Mouse (Mus musculus) embryonic facial prominence, embryonic 12.5 days (tissue): Measurements from ENCODE around the gene Gm38431. TPM values are rescaled to one million over a fixed set of nuclear protein-coding genes. Genes with fewer than 3 reads are reported as not detected.
A peak's percentile ranks its signal among the peaks of the same experiment; 100 is the strongest.

Source experiments
- ATAC-seq: fragments of 200-750 bp; cut with Nextera tagmentation; 2 replicates; pipeline ENCODE4 v1.8.0; 2017; ENCODE audit not compliant: insufficient number of reproducible peaks, insufficient read depth, low FRiP score, low TSS enrichment
- H3K27ac ChIP-seq: fragments of 300-500 bp; sonication (generic); 2 replicates; pipeline ENCODE4 v1.5.1; 2016; ENCODE audit warnings: mild to moderate bottlenecking
- H3K27me3 ChIP-seq: fragments of 300-500 bp; sonication (generic); 2 replicates; pipeline ENCODE4 v1.6.1; 2016; ENCODE audit warnings: mild to moderate bottlenecking, moderate library complexity
- H3K36me3 ChIP-seq: fragments of 300-500 bp; sonication (generic); 2 replicates; pipeline ENCODE4 v1.6.1; 2016; ENCODE audit warnings: mild to moderate bottlenecking
- H3K4me1 ChIP-seq: fragments of 300-500 bp; sonication (generic); 2 replicates; pipeline ENCODE4 v1.6.1; 2016
- H3K4me2 ChIP-seq: fragments of 300-500 bp; sonication (generic); replicated peaks from 2 replicates; pipeline ENCODE4 v1.6.1; 2016; ENCODE audit warnings: mild to moderate bottlenecking, moderate library complexity
- H3K4me3 ChIP-seq: fragments of 300-500 bp; sonication (generic); 2 replicates; pipeline ENCODE4 v1.5.1; 2016; ENCODE audit warnings: mild to moderate bottlenecking
- H3K9ac ChIP-seq: fragments of 300-500 bp; sonication (generic); 2 replicates; pipeline ENCODE4 v1.6.1; 2016; ENCODE audit warnings: mild to moderate bottlenecking, moderate library complexity
- H3K9me3 ChIP-seq: fragments of 300-500 bp; sonication (generic); 2 replicates; pipeline ENCODE4 v1.6.1; 2016; ENCODE audit warnings: mild to moderate bottlenecking, moderate library complexity
- WGBS: fragments of 180-500 bp; shearing (Covaris S2); methylation state at CpG from one replicate; pipeline ENCODE4 v1.1.7; 2016; 5-methylcytosine and 5-hydroxymethylcytosine counted together
- polyA plus RNA-seq: library from polyadenylated mRNA; unstranded; fragments of >200 nt; fragmentation: Nextera tagmentation; extraction: Ambion mirVana; gene quantifications from 2 replicates; pipeline ENCODE4 v1.2.1, GENCODE M21; 2016

Gm38431 gene
- polyA plus RNA-seq, 1 experiment from 2014 or later: 2.3 TPM

DNA sequence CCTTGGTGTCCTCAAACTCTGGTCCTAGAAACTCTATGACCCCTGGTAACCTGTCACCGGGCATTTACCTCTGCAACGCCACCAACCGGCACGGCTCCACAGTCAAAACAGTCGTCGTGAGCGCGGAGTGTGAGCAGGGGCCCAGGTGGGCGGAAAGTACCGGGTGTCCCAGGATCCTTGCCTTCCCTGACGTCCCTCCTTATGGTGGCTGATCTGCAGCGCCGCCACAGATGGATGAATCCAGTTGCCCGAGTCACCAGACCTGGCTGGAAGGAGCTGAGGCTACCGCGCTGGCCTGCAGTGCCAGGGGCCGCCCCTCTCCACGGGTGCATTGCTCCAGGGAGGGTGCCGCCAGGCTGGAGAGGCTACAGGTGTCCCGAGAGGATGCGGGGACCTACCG, 55.1 kb downstream of the Gm38431 start:
- H3K4me1 ChIP-seq: peaks cover 46% of the 10 kb centered on the region
- no peak for ATAC-seq
- H3K9me3 ChIP-seq: peaks cover 7% of the 10 kb centered on the region; the same call in 1 of the 2 replicates
- H3K36me3 ChIP-seq: no peaks in the 10 kb centered on the region
- peak overlapping the region; percentile 37; the same call in 1 of the 2 replicates for H3K4me3 ChIP-seq
- under 1% methylated on average over 22 of the region's 22 CpGs for WGBS
- H3K27me3 ChIP-seq: peaks cover 95% of the 10 kb centered on the region
- H3K9ac ChIP-seq: no peak overlapping the region
- peak overlapping the region; percentile 64 for H3K4me2 ChIP-seq
- no peak overlapping the region for H3K27ac ChIP-seq

- Histone ChIP-seq H3K27ac (no peak overlapping the region), H3K4me3 (no peak overlapping the region; the same call in 1 of the 2 replicates), H3K36me3 (no peaks in the 10 kb centered on the region), H3K27me3 (peaks cover 95% of the 10 kb centered on the region), H3K4me2 (peak overlapping the region; percentile 64; the same call in 1 of the 2 replicates), H3K9ac (no peak overlapping the region), H3K4me1 (peaks cover 47% of the 10 kb centered on the region), H3K9me3 (peaks cover 7% of the 10 kb centered on the region; the same call in 1 of the 2 replicates)
- ATAC-seq: no peak
- WGBS: 7% methylated on average over 20 of the region's 20 CpGs
Measured at GRCm38 (mm10) chr9:21036161-21036560, 55.6 kb downstream of the Gm38431 start.

DNA sequence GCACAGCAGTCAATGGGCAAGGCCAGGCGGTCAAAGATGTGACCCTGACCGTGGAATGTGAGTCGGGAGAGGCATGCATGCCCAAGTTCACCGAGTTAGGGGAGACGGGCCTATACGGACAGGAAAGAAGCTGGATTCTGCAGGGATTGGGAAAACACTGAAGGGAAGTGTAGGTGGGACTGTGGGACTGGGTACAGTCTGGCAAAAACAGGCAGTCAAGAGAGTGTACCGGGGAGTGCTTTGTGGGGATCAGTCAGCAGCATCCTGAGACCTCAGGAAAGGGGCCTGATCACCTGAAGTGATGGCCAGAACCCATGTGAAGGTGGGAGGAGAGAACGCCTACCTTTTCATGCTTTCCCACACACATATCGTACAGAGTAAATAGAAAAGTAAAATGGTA, 56.2 kb downstream of the Gm38431 start:
- peaks cover 48% of the 10 kb centered on the region for H3K4me1 ChIP-seq

DNA sequence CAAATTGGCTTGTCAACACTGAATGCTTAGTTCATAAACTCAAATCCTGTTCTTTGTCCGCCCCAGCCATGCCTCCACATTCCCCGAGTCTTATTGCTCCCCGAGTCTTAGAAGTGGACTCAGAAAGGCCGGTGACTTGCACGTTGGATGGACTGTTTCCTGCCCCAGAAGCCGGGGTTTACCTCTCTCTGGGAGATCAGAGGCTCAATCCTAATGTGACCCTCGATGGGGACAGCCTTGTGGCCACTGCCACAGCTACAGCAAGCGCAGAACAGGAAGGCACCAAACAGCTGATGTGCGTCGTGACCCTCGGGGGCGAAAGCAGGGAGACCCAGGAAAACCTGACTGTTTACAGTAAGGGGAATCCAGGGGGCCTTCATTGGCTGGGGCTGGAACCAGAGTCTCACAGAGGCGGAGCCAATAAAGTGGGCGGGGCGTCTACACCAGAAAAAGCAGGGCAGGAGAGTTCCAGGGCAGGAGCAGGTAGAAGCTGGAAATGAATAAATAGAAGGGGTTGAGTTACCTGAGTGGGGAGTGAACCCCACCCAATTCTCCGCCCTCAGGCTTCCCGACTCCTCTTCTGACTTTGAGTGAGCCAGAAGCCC, 57.2 kb downstream of the Gm38431 start:
- Histone ChIP-seq H3K4me1 (peaks cover 55% of the 10 kb centered on the region), H3K4me2 (no peak overlapping the region; the same call in 1 of the 2 replicates), H3K27me3 (peaks cover 87% of the 10 kb centered on the region), H3K4me3 (peak overlapping the region; percentile 13; the same call in 1 of the 2 replicates), H3K27ac (no peak overlapping the region), H3K9me3 (peaks cover 5% of the 10 kb centered on the region; the same call in 1 of the 2 replicates), H3K36me3 (no peaks in the 10 kb centered on the region), H3K9ac (no peak overlapping the region)
- 3% methylated on average over 17 of the region's 17 CpGs for WGBS
- ATAC-seq: no peak

More for the DNA sequence above, 56.2 kb downstream of the Gm38431 start:
- no peak for ATAC-seq
- 15% methylated on average over 9 of the region's 9 CpGs for WGBS
- Histone ChIP-seq H3K9ac (no peak overlapping the region), H3K27me3 (peaks cover 90% of the 10 kb centered on the region), H3K4me2 (no peak overlapping the region), H3K36me3 (no peaks in the 10 kb centered on the region), H3K27ac (no peak overlapping the region), H3K9me3 (peaks cover 7% of the 10 kb centered on the region; the same call in 1 of the 2 replicates), H3K4me3 (no peak overlapping the region)

DNA sequence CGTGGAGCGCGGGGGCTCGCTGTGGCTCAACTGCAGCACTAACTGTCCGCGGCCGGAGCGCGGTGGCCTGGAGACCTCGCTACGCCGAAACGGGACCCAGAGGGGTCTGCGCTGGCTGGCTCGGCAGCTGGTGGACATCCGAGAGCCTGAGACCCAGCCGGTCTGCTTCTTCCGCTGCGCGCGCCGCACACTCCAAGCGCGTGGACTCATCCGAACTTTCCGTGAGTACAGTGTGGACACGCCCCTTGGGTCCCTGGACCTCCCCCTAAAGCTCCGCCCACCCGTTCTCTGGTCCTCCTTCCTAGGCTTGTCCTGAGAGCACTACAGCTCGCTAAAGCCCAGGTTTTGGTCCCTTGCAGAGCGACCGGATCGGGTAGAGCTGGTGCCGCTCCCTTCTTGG, 58.7 kb downstream of the Gm38431 start:
- Histone ChIP-seq H3K4me3 (peak overlapping the region; percentile 44), H3K36me3 (no peaks in the 10 kb centered on the region), H3K4me1 (peaks cover 61% of the 10 kb centered on the region), H3K9ac (peak overlapping the region; percentile 28; the same call in 1 of the 2 replicates), H3K27me3 (peaks cover 81% of the 10 kb centered on the region), H3K27ac (no peak overlapping the region), H3K4me2 (peak overlapping the region; percentile 92), H3K9me3 (no peaks in the 10 kb centered on the region)
- ATAC-seq: peak; percentile 17; the same call in 1 of the 2 replicates
- WGBS: 1% methylated on average over 34 of the region's 34 CpGs

GRCm38 (mm10) chr9:21032491-21032890, 59.3 kb downstream of the Gm38431 start:
- Histone ChIP-seq H3K27ac (no peak overlapping the region), H3K4me2 (peak overlapping the region; percentile 92), H3K9me3 (no peaks in the 10 kb centered on the region), H3K9ac (no peak overlapping the region), H3K4me1 (peaks cover 54% of the 10 kb centered on the region), H3K36me3 (no peaks in the 10 kb centered on the region), H3K4me3 (peak overlapping the region; percentile 44), H3K27me3 (peaks cover 81% of the 10 kb centered on the region)
- ATAC-seq: no peak
- WGBS: 1% methylated on average over 7 of the region's 7 CpGs

GRCm38 (mm10) chr9:21031896-21032351, 59.9 kb downstream of the Gm38431 start, which contains the start of gene Icam5:
TSS of gene Icam5 (plus strand) at chr9:21032073.
- Histone ChIP-seq H3K4me3 (peak within 1 kb of the TSS; percentile 44), H3K36me3 (no peaks in the 10 kb centered on the region), H3K9me3 (no peaks in the 10 kb centered on the region), H3K9ac (peak within 1 kb of the TSS; percentile 28), H3K27me3 (peaks cover 79% of the 10 kb centered on the region), H3K4me2 (peak within 1 kb of the TSS; percentile 92), H3K4me1 (peaks cover 49% of the 10 kb centered on the region), H3K27ac (no peak within 1 kb of the TSS)
- ATAC-seq: no peak
- whole genome bisulfite sequencing: 1% methylated on average over 35 of the region's 35 CpGs

DNA sequence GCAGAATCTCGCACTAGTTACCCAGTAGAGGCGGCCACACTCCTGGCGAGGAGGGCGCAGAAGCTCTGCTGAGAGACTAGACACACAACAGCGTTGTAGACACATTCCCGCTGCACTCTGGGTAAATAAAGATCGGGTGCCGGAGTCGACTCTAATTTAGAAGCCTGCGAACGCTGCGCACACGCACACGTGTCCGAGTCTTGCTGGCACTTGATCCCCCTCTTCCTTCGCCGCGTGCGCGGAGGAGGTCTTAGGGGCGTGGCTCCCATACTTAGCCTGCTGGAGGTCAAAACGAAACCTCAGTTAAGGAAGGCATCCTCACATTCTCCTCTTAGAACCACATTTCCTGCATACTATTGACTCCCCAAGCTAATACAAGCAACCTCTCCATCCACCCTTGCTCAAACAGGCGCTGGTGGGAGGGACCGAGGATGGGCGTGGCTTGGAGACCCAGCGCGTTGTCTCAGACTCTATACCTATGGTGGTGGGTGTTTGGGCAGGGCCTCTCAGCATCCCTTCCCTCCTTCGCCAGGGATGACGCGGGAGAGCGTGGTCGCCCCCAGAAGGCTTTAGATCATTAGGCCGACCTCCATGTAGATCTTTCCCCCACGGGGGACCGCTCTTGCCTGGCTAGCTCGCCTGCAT, 60.4 kb downstream of the Gm38431 start:
- H3K4me3 ChIP-seq: peak overlapping the region; percentile 44
- peaks cover 76% of the 10 kb centered on the region for H3K27me3 ChIP-seq
- peak overlapping the region; percentile 92 for H3K4me2 ChIP-seq
- H3K4me1 ChIP-seq: peaks cover 45% of the 10 kb centered on the region
- no peaks in the 10 kb centered on the region for H3K36me3 ChIP-seq
- no peak overlapping the region for H3K27ac ChIP-seq
- H3K9me3 ChIP-seq: no peaks in the 10 kb centered on the region
- peak; percentile 38; the same call in 1 of the 2 replicates for ATAC-seq
- WGBS: under 1% methylated on average over 36 of the region's 36 CpGs
- peak overlapping the region; percentile 28; the same call in 1 of the 2 replicates for H3K9ac ChIP-seq

GRCm38 (mm10) chr9:21030781-21031250, 61.0 kb downstream of the Gm38431 start:
- no peak overlapping the region for H3K9ac ChIP-seq
- under 1% methylated on average over 13 of the region's 13 CpGs for WGBS
- ATAC-seq: no peak
- H3K27ac ChIP-seq: no peak overlapping the region
- H3K4me2 ChIP-seq: peak overlapping the region; percentile 92
- peak overlapping the region; percentile 44 for H3K4me3 ChIP-seq
- H3K27me3 ChIP-seq: peaks cover 71% of the 10 kb centered on the region
- no peaks in the 10 kb centered on the region for H3K36me3 ChIP-seq
- no peaks in the 10 kb centered on the region for H3K9me3 ChIP-seq
- peaks cover 45% of the 10 kb centered on the region for H3K4me1 ChIP-seq

DNA sequence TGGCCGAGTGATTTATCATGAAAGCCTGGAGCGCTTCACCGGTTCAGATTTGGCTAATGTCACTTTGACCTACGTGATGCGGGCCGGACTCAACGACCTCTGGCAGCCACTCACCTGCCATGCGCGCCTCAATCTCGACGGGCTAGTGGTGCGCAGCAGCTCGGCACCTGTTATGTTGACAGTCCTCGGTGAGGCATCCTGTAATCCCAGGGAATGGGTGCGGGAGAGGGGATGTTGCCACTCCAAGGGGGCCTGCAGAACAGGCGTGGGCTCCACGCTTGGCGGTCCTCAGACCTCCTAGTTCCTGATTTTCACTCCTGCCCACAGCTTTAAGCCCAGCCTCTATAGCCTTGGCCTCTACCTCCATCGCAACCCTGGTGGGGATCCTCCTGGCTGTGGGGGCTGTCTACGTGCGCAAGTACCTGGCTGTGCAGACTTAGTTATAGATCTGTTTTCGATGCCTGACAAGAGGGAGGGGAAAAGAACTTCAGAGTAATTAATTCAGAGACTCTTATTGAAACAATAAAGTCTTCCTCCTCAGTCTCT, 61.7 kb downstream of the Gm38431 start:
- no peak for ATAC-seq
- Histone ChIP-seq H3K4me3 (peak overlapping the region; percentile 44), H3K27me3 (peaks cover 64% of the 10 kb centered on the region), H3K4me2 (peak overlapping the region; percentile 92), H3K9ac (no peak overlapping the region), H3K9me3 (no peaks in the 10 kb centered on the region), H3K27ac (no peak overlapping the region), H3K4me1 (peaks cover 45% of the 10 kb centered on the region), H3K36me3 (no peaks in the 10 kb centered on the region)
- 20% methylated on average over 22 of the region's 22 CpGs for WGBS

- peak within 1 kb of the TSS; percentile 31 for H3K4me3 ChIP-seq
- no peak for ATAC-seq
- no peak within 1 kb of the TSS for H3K27ac ChIP-seq
- peaks cover 57% of the 10 kb centered on the region for H3K27me3 ChIP-seq
- H3K9ac ChIP-seq: peak within 1 kb of the TSS; percentile 43; the same call in 1 of the 2 replicates
- peaks cover 42% of the 10 kb centered on the region for H3K4me1 ChIP-seq
- H3K36me3 ChIP-seq: no peaks in the 10 kb centered on the region
- peak within 1 kb of the TSS; percentile 92 for H3K4me2 ChIP-seq
- 4% methylated on average over 37 of the region's 37 CpGs for whole genome bisulfite sequencing
- no peaks in the 10 kb centered on the region for H3K9me3 ChIP-seq
Measured at GRCm38 (mm10) chr9:21029291-21030054, 62.3 kb downstream of the Gm38431 start, which contains the start of gene Icam4. TSS of gene Icam4 (plus strand) at chr9:21029373.
